Mouse (Mus musculus): Measurements from ENCODE around the gene Gm281. TPM values are rescaled to one million over a fixed set of nuclear protein-coding genes. Genes with fewer than 3 reads are reported as not detected.

Gm281 gene
- total and polyA plus RNA-seq, 3 experiments: not detected

- H3K9ac ChIP-seq (ENCODE audit: control insufficient read depth, low read depth, low read length, poor library complexity, severe bottlenecking): no peak overlapping the region
- DNase-seq (ENCODE audit: low read depth, low spot score): no peak
- TF ChIP-seq JUND (IDR thresholded peaks at IDR 0.05; ENCODE audit: low read depth, low read length): no peak
- TF ChIP-seq ZKSCAN1 (IDR thresholded peaks at IDR 0.05; ENCODE audit: low read depth, low read length): no peak
- no peak for TF ChIP-seq RAD21 (IDR thresholded peaks at IDR 0.05; ENCODE audit: low read depth, low read length)
- TF ChIP-seq POLR2AphosphoS2 (IDR thresholded peaks at IDR 0.05; ENCODE audit: low read length): no peak
- no peak for TF ChIP-seq USF2 (IDR thresholded peaks at IDR 0.05; ENCODE audit: borderline replicate concordance in 1 of 2, insufficient read depth in 1 of 2, low read depth in 1 of 2, low read length in 2 of 2)
- TF ChIP-seq POLR2A (IDR thresholded peaks at IDR 0.05; ENCODE audit: control insufficient read depth in 1 of 2, insufficient read depth in 1 of 2, low read depth in 1 of 2, low read length in 2 of 2, poor library complexity in 1 of 2): no peak
- no peak for TF ChIP-seq BHLHE40 (IDR thresholded peaks at IDR 0.05; ENCODE audit: borderline replicate concordance, low read depth, low read length)
- TF ChIP-seq HCFC1 (IDR thresholded peaks at IDR 0.05; ENCODE audit: low read depth, low read length): no peak
- TF ChIP-seq EP300 (IDR thresholded peaks at IDR 0.05; ENCODE audit: low read depth in 1 of 2, low read length in 2 of 2): no peak
- no peak for TF ChIP-seq NRF1 (IDR thresholded peaks at IDR 0.05; ENCODE audit: insufficient read depth, low read depth, low read length, poor library complexity, severe bottlenecking)
- TF ChIP-seq MAZ (IDR thresholded peaks at IDR 0.05; ENCODE audit: low read depth, low read length): no peak
- no peak for TF ChIP-seq ZMIZ1 (IDR thresholded peaks at IDR 0.05; ENCODE audit: low read depth, low read length)
- TF ChIP-seq UBTF (IDR thresholded peaks at IDR 0.05; ENCODE audit: borderline replicate concordance, insufficient read depth, low read depth, low read length): no peak
- TF ChIP-seq SIN3A (IDR thresholded peaks at IDR 0.05; ENCODE audit: low read length): no peak
- no peak for TF ChIP-seq TBP (IDR thresholded peaks at IDR 0.05; ENCODE audit: low read depth, low read length)
- no peak for TF ChIP-seq CHD1 (IDR thresholded peaks at IDR 0.05; ENCODE audit: low read depth, low read length)
- TF ChIP-seq TCF12 (IDR thresholded peaks at IDR 0.05; ENCODE audit: low read depth, low read length): no peak
- TF ChIP-seq ELF1 (IDR thresholded peaks at IDR 0.05; ENCODE audit: low read depth, low read length): no peak
Measured at GRCm38 (mm10) chr14:13893748-13894147, 20.5 kb downstream of the Gm281 start.

DNA sequence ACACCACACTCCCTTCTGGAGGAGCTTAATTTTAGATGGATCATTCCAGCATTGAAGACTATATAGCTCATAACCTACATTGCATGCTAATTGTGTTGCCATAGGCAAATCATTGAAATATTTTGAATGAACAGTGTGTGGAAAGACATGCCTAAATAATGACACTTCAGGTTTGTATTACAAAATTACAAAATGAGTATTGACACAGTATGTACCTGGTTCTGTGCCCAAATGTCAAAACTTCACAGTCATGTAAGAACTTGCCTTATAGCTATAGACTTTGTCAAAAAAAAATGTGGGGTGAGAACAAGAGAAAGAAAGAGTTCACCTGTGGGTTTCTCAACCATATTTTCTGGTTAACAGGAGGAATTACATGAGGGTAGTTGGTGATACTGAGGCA is 52.9 kb downstream of the Gm281 start:
- TF ChIP-seq CHD1 (IDR thresholded peaks at IDR 0.05; ENCODE audit: low read depth, low read length) (no peak), GABPA (IDR thresholded peaks at IDR 0.05; ENCODE audit: low read depth, low read length) (no peak), UBTF (IDR thresholded peaks at IDR 0.05; ENCODE audit: borderline replicate concordance, insufficient read depth, low read depth, low read length) (no peak), EP300 (IDR thresholded peaks at IDR 0.05; ENCODE audit: low read depth in 1 of 2, low read length in 2 of 2) (no peak), SIN3A (IDR thresholded peaks at IDR 0.05; ENCODE audit: low read length) (no peak), ZKSCAN1 (IDR thresholded peaks at IDR 0.05; ENCODE audit: low read depth, low read length) (no peak), GATA1 (IDR thresholded peaks at IDR 0.05; ENCODE audit: low read depth, low read length) (no peak), MAX (IDR thresholded peaks at IDR 0.05; ENCODE audit: low read length) (no peak), POLR2A (IDR thresholded peaks at IDR 0.05; ENCODE audit: control insufficient read depth in 1 of 2, insufficient read depth in 1 of 2, low read depth in 1 of 2, low read length in 2 of 2, poor library complexity in 1 of 2) (no peak)
- no peaks in the 10 kb centered on the region for H3K9me3 ChIP-seq (replicated peaks; ENCODE audit: insufficient read depth, low read length)
- H3K4me3 ChIP-seq (ENCODE audit: control insufficient read depth in 1 of 2, insufficient read depth in 1 of 2, low read depth in 2 of 2, low read length in 2 of 2): no peak overlapping the region
- H3K9ac ChIP-seq (ENCODE audit: control insufficient read depth, low read depth, low read length, poor library complexity, severe bottlenecking): no peak overlapping the region
- no peak for DNase-seq (ENCODE audit: low read depth, low spot score)
- H3K36me3 ChIP-seq (ENCODE audit: control insufficient read depth in 1 of 2, insufficient read depth in 2 of 2, low read length in 2 of 2): no peaks in the 10 kb centered on the region
- no peaks in the 10 kb centered on the region for H3K27me3 ChIP-seq (ENCODE audit: control insufficient read depth in 1 of 2, insufficient read depth in 2 of 2, low read length in 2 of 2)
- no peaks in the 10 kb centered on the region for H3K4me1 ChIP-seq (ENCODE audit: control insufficient read depth in 1 of 2, insufficient read depth in 2 of 2, low read length in 2 of 2)
- no peaks in the 10 kb centered on the region for H3K79me2 ChIP-seq (ENCODE audit: control insufficient read depth, insufficient read depth, low read length, poor library complexity)
- no peak overlapping the region for H3K27ac ChIP-seq (ENCODE audit: control insufficient read depth, low read depth, low read length)

More at GRCm38 (mm10) chr14:13893748-13894147, 20.5 kb downstream of the Gm281 start:
- H3K9me3 ChIP-seq (replicated peaks; ENCODE audit: insufficient read depth, low read length): no peaks in the 10 kb centered on the region
- no peaks in the 10 kb centered on the region; a peak in 1 of 4 replicates for H3K27me3 ChIP-seq (ENCODE audit: control insufficient read depth in 1 of 2, insufficient read depth in 2 of 2, low read length in 2 of 2)
- H3K79me2 ChIP-seq (ENCODE audit: control insufficient read depth, insufficient read depth, low read length, poor library complexity): no peaks in the 10 kb centered on the region
- no peaks in the 10 kb centered on the region for H3K36me3 ChIP-seq (ENCODE audit: control insufficient read depth in 1 of 2, insufficient read depth in 2 of 2, low read length in 2 of 2)
- H3K27ac ChIP-seq (ENCODE audit: control insufficient read depth, low read depth, low read length): no peak overlapping the region
- H3K4me3 ChIP-seq (ENCODE audit: control insufficient read depth in 1 of 2, insufficient read depth in 1 of 2, low read depth in 2 of 2, low read length in 2 of 2): no peak overlapping the region
- no peaks in the 10 kb centered on the region for H3K4me1 ChIP-seq (ENCODE audit: control insufficient read depth in 1 of 2, insufficient read depth in 2 of 2, low read length in 2 of 2)
